Mouse (Mus musculus) heart, postnatal 14 days (tissue): Measurements from ENCODE around the gene Reln. TPM values are rescaled to one million over a fixed set of nuclear protein-coding genes. Genes with fewer than 3 reads are reported as not detected.

Experiments
- DNase-seq, 2 experiments: peaks; one replicate each; pipeline ENCODE4 v3.0.0; 2021 to 2022
- intact Hi-C: fragments of 180-260 bp; cut with DNase I; formaldehyde crosslinking; loops from one replicate; pipeline ENCODE4 v1.15.1; 2025
- total RNA-seq, 2 experiments: library from RNA; stranded (reverse); gene quantifications; 2 replicates each; pipeline ENCODE4 v1.2.3; 2021

Reln gene
- total RNA-seq, 2 experiments from 2014 or later: 3.7 to 4.6 TPM

- intact Hi-C loops: no loop called here
- no peak for DNase-seq
Measured at GRCm38 (mm10) chr5:22243538-22243937, 101.0 kb downstream of the Reln start.

- intact Hi-C loops: no loop called here
- no peak for DNase-seq
Measured at GRCm38 (mm10) chr5:22241560-22241959, 102.9 kb downstream of the Reln start.

GRCm38 (mm10) chr5:22236801-22237200, 107.7 kb downstream of the Reln start:
- intact Hi-C loops: no loop called here
- DNase-seq: peak; percentile 11 to 45

- no peak for DNase-seq
- intact Hi-C loops: no loop called here
Measured at GRCm38 (mm10) chr5:22224515-22224914, 120.0 kb downstream of the Reln start.

- intact Hi-C loops: no loop called here
- no peak for DNase-seq
Measured at GRCm38 (mm10) chr5:22223940-22224339, 120.6 kb downstream of the Reln start.

GRCm38 (mm10) chr5:22208311-22209021, 136.0 kb downstream of the Reln start:
- DNase-seq: no peak
- intact Hi-C loops: no loop called here

- DNase-seq: no peak
- intact Hi-C loops: no loop called here
Measured at GRCm38 (mm10) chr5:22197926-22198325, 146.6 kb downstream of the Reln start.

GRCm38 (mm10) chr5:22196891-22197290, 147.6 kb downstream of the Reln start:
- DNase-seq: no peak
- intact Hi-C loops: no loop called here

- intact Hi-C loops: no loop called here
Measured at GRCm38 (mm10) chr5:22196476-22196875, 148.0 kb downstream of the Reln start.

GRCm38 (mm10) chr5:22195352-22195941, 149.1 kb downstream of the Reln start:
- intact Hi-C loops: no loop called here
- DNase-seq: no peak

More at GRCm38 (mm10) chr5:22196476-22196875, 148.0 kb downstream of the Reln start:
- DNase-seq: no peak

- no peak for DNase-seq
- intact Hi-C loops: no loop called here
Measured at GRCm38 (mm10) chr5:22191784-22192183, 152.7 kb downstream of the Reln start.

GRCm38 (mm10) chr5:22190333-22190732, 154.2 kb downstream of the Reln start:
- no peak for DNase-seq
- intact Hi-C loops: no loop called here

- intact Hi-C loops: no loop called here
- DNase-seq: no peak
Measured at GRCm38 (mm10) chr5:22187599-22187998, 156.9 kb downstream of the Reln start.

GRCm38 (mm10) chr5:22176480-22176879, 168.0 kb downstream of the Reln start:
- DNase-seq: no peak

GRCm38 (mm10) chr5:22171336-22171735, 173.2 kb downstream of the Reln start:
- DNase-seq: no peak
- intact Hi-C loops: no loop called here

More at GRCm38 (mm10) chr5:22176480-22176879, 168.0 kb downstream of the Reln start:
- intact Hi-C loops: no loop called here

GRCm38 (mm10) chr5:22164060-22164934, 180.2 kb downstream of the Reln start:
- DNase-seq: no peak
- intact Hi-C loops: no loop called here

GRCm38 (mm10) chr5:22160935-22161334, 183.6 kb downstream of the Reln start:
- no peak for DNase-seq

GRCm38 (mm10) chr5:22158754-22159153, 185.7 kb downstream of the Reln start:
- DNase-seq: no peak
- intact Hi-C loops: no loop called here

More at GRCm38 (mm10) chr5:22160935-22161334, 183.6 kb downstream of the Reln start:
- intact Hi-C loops: no loop called here

- intact Hi-C loops: no loop called here
- no peak for DNase-seq
Measured at GRCm38 (mm10) chr5:22153601-22154000, 190.9 kb downstream of the Reln start.

GRCm38 (mm10) chr5:22141821-22142220, 202.7 kb downstream of the Reln start:
- intact Hi-C loops: no loop called here
- DNase-seq: no peak

GRCm38 (mm10) chr5:22139015-22139414, 205.5 kb downstream of the Reln start:
- no peak for DNase-seq

More at GRCm38 (mm10) chr5:22139015-22139414, 205.5 kb downstream of the Reln start:
- intact Hi-C loops: no loop called here
